Mouse (Mus musculus) liver, postnatal 0 days (tissue): Measurements from ENCODE around the gene Plekhg1.
A peak's percentile ranks its signal among the peaks of the same experiment; 100 is the strongest.

Source experiments
- CTCF ChIP-seq: sonication (generic); IDR thresholded peaks from 2 replicates; pipeline ENCODE4 v1.5.1; 2016; ENCODE audit warnings: antibody characterized with exemption, low read depth
- EP300 ChIP-seq: IDR thresholded peaks from 2 replicates; pipeline ENCODE4 v1.6.1; 2016; ENCODE audit warnings: antibody characterized with exemption, low read depth, mild to moderate bottlenecking

GRCm38 (mm10) chr10:3805334-3805733 lies 65.2 kb downstream of the Plekhg1 start:
- TF ChIP-seq EP300 (no peak), CTCF (peak; percentile 63)
